Mouse (Mus musculus) inflammation-experienced regulatory T-cells, adult 6 months (primary cell): ENCODE data around the gene Mrpl21. TPM values are rescaled to one million over a fixed set of nuclear protein-coding genes. Genes with fewer than 3 reads are reported as not detected.

ENCODE experiments used
- polyA plus RNA-seq, 3 experiments: library from polyadenylated mRNA; unstranded; fragments of 100-300 nt; shearing (Covaris generic); gene quantifications; one replicate each; pipeline ENCODE4 v1.2.1; 2017

The Mrpl21 gene
- polyA plus RNA-seq, 3 experiments from 2014 or later = 106 to 127 (median 110) TPM

Other genes starting within 250 kb of the Mrpl21 start
- gene Ighmbp2, start 116 bp downstream of the Mrpl21 start, polyA plus RNA-seq = 1 to 10 TPM; 4.2 to 5.8 (median 4.8) TPM
- 10 to 100 TPM; 19.7 to 29.2 (median 20.9) TPM for gene Cpt1a, start 39.4 kb downstream of the Mrpl21 start, polyA plus RNA-seq
- gene Tesmin, start 106.0 kb downstream of the Mrpl21 start, polyA plus RNA-seq = not detected
- 10 to 100 TPM in 1 of 3 experiments, 1 to 10 TPM in 1, under 1 TPM in 1; 0.74 to 15.2 (median 1.3) TPM for gene Gal, start 131.6 kb downstream of the Mrpl21 start, polyA plus RNA-seq